Mouse (Mus musculus) lung, adult 2 months (tissue): ENCODE results near the gene Dop1b. TPM values are rescaled to one million over a fixed set of nuclear protein-coding genes. Genes with fewer than 3 reads are reported as not detected.
"Not testable (repeated sequence)": the region's sequence is repeated elsewhere in the genome, so short reads cannot be mapped to it uniquely, and the experiment has no call there.

ENCODE experiments used
- DNase-seq: peaks from one replicate; pipeline ENCODE4 v3.0.0; 2022
- H3K4me1 ChIP-seq: fragments of 200-500 bp; 2 replicates; pipeline ENCODE4 v1.6.1; 2011; ENCODE audit warnings: low read length; ENCODE audit not compliant: control insufficient read depth, insufficient read depth
- H3K4me3 ChIP-seq: fragments of 200-500 bp; replicated peaks from 2 replicates; pipeline ENCODE3; 2011; ENCODE audit warnings: low read depth, mild to moderate bottlenecking, control low read depth, low read length; ENCODE audit errors: extremely low read depth
- CTCF ChIP-seq: fragments of 200-500 bp; IDR thresholded peaks from 2 replicates; pipeline ENCODE4 v1.5.1; 2011; ENCODE audit warnings: mild to moderate bottlenecking, low read length, control low read depth; ENCODE audit not compliant: insufficient read depth
- POLR2A ChIP-seq: fragments of 200-500 bp; IDR thresholded peaks from 2 replicates; pipeline ENCODE4 v1.6.1; 2011; ENCODE audit warnings: low read depth, mild to moderate bottlenecking, control low read depth, low read length, borderline replicate concordance; ENCODE audit errors: extremely low read depth
- WGBS: fragments of 180-500 bp; shearing (Covaris S2); methylation state at CpG from one replicate; pipeline ENCODE4 v1.1.7; 2018; 5-methylcytosine and 5-hydroxymethylcytosine counted together
- polyA plus RNA-seq: library from polyadenylated mRNA; depleted of rRNA; stranded (reverse); fragments of >200 nt; gene quantifications from 2 replicates; pipeline ENCODE4 v1.2.3, GENCODE M21; 2012; rRNA removed

The Dop1b gene
- polyA plus RNA-seq: 61.2 and 68.3 TPM in 2 replicates

DNA sequence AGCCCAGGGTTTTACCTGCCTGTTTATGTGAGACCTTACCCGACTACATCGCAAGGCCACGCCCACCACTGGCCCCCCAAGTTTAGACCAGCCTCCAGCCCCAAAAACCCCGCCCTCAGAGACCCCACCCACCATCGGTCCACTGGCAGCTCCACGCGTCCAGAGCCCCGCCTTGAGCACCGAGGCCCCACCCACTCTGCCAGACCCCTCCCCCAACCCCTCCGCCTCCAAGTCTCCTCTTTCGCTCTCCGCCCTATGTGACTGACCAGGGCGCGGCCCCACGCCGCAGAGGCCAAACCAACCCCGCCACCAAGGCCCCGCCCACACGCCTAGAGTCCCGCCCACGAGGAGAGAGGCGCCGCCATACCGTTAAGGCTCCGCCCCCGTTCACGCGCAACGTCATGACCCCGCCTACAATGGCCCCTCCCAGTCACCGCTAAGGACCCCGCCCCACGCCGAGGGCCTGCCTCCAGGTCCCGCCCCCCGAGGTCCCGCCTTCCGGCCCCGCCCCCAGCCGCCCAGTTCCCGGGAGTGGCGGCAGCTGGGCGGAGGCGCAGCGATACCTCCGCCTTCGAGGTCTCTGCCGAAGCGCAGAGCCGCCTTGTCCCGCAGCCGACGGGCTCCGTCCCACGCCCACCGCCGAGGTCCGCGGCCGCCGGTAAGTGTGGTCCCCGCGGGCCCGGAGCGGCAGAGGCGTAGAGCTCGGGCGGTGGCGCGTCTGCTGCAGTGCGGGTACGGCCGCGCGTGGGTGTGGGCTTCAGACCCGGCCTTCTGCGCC is at the start of gene Dop1b:
Gene Dop1b, plus strand, starts transcription at position 494 of the 778 bp plus-strand sequence.
- DNase-seq: peak; percentile 100
- H3K4me1 ChIP-seq: peaks cover 14% of the 10 kb centered on the region
- H3K4me3 ChIP-seq: peak within 1 kb of the TSS; percentile 73
- TF ChIP-seq CTCF (no peak), POLR2A (peak; percentile 72; the same call in 1 of the 2 replicates)
- under 1% methylated on average over 77 of the region's 77 CpGs for WGBS

DNA sequence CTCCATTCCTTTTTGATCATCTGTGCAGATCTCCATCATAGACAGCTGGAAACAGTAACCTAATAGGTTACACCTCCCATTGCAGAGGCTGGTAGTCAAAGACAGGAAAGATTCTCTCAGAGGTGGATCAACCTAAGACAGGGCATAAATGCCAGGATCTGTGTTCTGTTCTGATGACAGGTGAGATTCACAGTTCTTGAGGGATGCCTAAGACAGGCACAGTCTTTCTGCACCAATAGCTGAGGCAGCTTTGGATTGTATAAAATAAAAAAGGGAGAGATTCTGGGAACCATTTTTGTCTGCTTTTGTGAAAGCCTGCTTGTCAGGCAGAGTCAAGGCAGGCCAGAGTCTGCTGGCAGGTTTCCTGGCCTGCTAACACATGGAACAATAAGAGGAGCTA is 43.7 kb upstream of the Dop1b start:
- no peaks in the 10 kb centered on the region for H3K4me1 ChIP-seq
- TF ChIP-seq POLR2A (no peak), CTCF (no peak)
- DNase-seq: no peak
- no peak overlapping the region for H3K4me3 ChIP-seq

DNA sequence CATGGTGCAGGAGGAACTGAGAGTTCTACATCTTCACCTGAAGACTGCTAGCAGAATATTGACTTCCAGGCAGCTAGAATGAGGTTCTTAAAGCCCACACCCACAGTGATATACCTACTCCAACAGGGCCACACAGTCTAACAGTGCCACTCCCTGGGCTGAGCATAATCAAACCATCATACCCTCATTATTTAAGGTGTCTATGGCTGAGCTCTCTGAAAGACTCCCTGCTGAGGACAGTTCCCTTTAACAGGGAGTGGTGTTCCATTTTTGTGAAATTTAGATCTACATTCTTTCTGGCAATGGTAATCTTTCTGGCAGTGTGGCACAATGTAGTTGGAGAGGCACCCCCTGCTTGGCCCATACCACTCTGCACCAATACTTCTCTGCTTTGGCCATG is 42.2 kb upstream of the Dop1b start:
- H3K4me3 ChIP-seq: no peak overlapping the region
- no peaks in the 10 kb centered on the region for H3K4me1 ChIP-seq
- TF ChIP-seq POLR2A: no peak
- TF ChIP-seq CTCF: no peak
- DNase-seq: no peak

DNA sequence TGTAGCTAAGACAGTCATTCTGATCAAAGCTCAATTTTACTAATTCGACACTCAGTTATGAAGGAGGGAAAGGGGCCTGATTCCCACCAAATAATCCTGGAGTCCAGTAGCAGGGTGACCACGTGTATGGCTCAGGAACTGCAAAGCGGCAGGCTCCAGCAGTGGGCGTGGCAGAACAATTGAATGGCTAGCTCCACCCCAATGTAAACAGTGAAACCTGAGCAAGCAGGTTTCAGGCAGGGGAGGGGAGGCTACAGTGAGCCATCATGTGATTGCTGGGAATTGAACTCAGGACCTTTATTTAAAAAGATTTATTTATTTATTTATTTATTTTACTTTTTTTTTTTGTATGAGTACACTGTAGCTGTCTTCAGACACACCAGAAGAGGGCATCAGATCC is 41.2 kb upstream of the Dop1b start:
- 32% methylated on average over 4 of the region's 4 CpGs for WGBS
- not testable (repeated sequence) for H3K4me3 ChIP-seq, H3K4me1 ChIP-seq, DNase-seq

DNA sequence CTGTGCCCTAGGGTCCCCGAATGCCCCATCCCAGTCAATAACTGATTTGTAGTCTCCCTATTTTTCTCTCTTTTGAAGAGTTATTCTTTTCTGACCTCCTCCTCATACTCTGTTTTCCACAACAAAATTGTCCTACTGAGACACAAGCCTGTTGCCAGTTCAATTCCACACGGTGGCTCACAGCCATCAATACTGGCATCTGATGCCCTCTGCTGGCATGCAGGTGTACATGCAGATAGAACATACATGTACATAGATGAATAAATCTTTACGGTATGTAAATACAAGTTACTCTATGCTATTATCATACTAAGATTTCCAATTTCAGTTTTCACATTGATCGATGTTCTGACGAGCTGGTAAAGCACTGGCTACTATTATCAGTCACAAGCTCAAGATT is 40.6 kb upstream of the Dop1b start:
- H3K4me1 ChIP-seq: no peaks in the 10 kb centered on the region
- WGBS: 86% methylated on average over 5 of the region's 5 CpGs
- DNase-seq: no peak
- no peak overlapping the region for H3K4me3 ChIP-seq
- peak; percentile 41 for TF ChIP-seq CTCF
- no peak for TF ChIP-seq POLR2A

DNA sequence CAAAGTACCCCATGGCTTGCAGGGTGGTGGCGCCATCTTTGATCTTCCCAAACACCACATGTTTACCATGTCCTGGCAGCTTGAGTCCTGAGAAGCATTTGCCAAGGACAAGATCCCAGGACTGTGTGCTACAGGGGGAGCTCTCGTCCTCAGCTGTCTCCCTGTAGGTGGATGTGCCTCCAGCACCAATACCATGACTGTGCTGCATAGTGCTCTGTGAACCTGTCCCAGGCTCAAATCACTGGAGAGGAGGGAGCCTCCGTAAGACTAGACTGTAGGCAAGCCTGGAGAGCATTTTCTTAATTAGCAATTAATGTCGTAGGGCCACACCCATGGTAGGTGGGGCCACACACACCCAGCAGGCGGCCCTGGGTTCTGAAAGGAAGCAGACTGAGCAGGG is 35.3 kb upstream of the Dop1b start:
- WGBS: 83% methylated on average over 5 of the region's 5 CpGs
- H3K4me1 ChIP-seq: no peaks in the 10 kb centered on the region
- TF ChIP-seq POLR2A: no peak
- TF ChIP-seq CTCF: no peak
- no peak for DNase-seq
- H3K4me3 ChIP-seq: no peak overlapping the region

DNA sequence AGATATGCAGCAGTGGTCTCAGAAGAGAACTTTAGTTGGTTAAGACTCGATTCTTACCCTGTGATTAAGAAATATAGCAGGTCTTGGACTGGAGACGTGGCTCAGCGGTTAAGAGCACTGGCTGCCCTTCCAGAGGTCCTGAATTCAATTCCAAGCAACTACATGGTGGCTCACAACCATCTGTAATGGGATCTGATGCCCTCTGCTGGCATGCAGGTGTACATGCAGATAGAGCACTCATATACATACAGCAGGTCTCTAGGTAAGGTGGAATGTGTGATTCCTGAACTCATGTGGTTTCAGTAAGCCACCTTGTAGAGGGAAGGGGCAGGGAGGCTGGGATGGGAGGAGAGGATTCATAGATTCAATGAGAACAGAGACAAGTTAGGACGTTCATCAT is 33.5 kb upstream of the Dop1b start:
- TF ChIP-seq CTCF: no peak
- H3K4me3 ChIP-seq: no peak overlapping the region
- H3K4me1 ChIP-seq: no peaks in the 10 kb centered on the region; the same call in 1 of the 2 replicates
- DNase-seq: no peak
- 85% methylated on average over 4 of the region's 4 CpGs for WGBS

DNA sequence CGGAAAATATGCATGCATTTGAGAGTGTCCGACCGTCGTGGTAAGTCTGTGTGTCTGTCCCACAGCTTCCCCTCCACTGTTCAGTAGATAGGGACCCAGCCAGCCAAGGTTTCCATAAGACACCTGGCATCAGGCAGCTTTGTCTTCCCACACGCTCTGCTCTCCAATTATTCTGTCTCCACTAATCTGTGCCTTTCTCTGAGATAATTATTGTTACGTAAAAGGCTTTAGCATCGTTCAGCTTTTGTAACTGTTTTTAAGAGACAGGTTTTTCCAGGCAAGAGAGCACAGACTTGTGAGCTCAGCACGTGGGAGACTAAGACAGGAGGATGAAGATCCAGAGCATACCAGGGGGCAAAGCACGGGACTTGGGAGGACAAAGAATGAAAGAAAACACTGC is 32.5 kb upstream of the Dop1b start:
- Histone ChIP-seq H3K4me3 (no peak overlapping the region), H3K4me1 (no peaks in the 10 kb centered on the region; the same call in 1 of the 2 replicates)
- TF ChIP-seq POLR2A: no peak
- no peak for TF ChIP-seq CTCF
- DNase-seq: no peak
- 60% methylated on average over 9 of the region's 9 CpGs for WGBS

DNA sequence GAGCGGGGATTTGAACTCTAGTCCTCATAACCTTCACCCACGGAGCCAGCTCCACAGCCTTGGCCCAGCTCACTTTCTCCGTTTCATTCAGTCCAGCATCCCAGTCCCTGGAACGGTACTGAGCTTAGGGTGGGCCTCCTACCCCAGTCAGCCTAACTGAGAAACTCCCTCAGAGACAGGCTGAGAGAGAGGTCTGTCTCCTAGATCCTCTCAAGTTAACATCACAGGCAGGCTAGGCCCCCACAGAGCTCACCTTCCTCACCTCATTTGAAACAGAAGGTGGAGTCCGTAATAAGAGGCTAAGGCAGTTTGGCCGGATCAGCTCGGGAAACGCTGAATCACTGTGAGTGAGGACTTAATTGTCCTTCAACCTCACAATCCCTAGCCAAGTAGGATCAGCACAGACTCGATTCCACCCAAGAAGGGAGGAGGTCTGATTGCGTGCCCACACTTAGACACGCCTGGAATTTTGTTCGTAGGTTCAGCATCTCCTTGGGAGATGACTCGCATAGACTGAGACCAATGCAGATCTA is 29.5 kb upstream of the Dop1b start:
- no peak for DNase-seq
- H3K4me1 ChIP-seq: peaks cover 2% of the 10 kb centered on the region; the same call in 1 of the 2 replicates
- TF ChIP-seq CTCF (no peak), POLR2A (no peak)
- 25% methylated on average over 13 of the region's 13 CpGs for WGBS
- peak overlapping the region; percentile 11 for H3K4me3 ChIP-seq
